Mouse (Mus musculus): ENCODE results near the gene Apobec4.

The Apobec4 gene

GRCm38 (mm10) chr1:152750312-152750965 is at the start of gene Apobec4:
TSS of gene Apobec4 (plus strand) at chr1:152750551.
- no peak for DNase-seq

- DNase-seq, result no peak
Observed at GRCm38 (mm10) chr1:152701066-152701465, 49.3 kb upstream of the Apobec4 start.

GRCm38 (mm10) chr1:152702920-152703319 is 47.4 kb upstream of the Apobec4 start:
- DNase-seq, result no peak

- no peak for DNase-seq
Observed at GRCm38 (mm10) chr1:152703941-152704340, 46.4 kb upstream of the Apobec4 start.

- DNase-seq, result no peak
Observed at GRCm38 (mm10) chr1:152707560-152707959, 42.8 kb upstream of the Apobec4 start.

GRCm38 (mm10) chr1:152711037-152711436 is 39.3 kb upstream of the Apobec4 start:
- no peak for DNase-seq

- no peak for DNase-seq
Observed at GRCm38 (mm10) chr1:152713924-152714323, 36.4 kb upstream of the Apobec4 start.

- no peak for DNase-seq
Observed at GRCm38 (mm10) chr1:152714405-152714804, 35.9 kb upstream of the Apobec4 start.

- DNase-seq, result no peak
Observed at GRCm38 (mm10) chr1:152717329-152717728, 33.0 kb upstream of the Apobec4 start.

GRCm38 (mm10) chr1:152718200-152718599 is 32.2 kb upstream of the Apobec4 start:
- DNase-seq, result no peak

- DNase-seq, result no peak
Observed at GRCm38 (mm10) chr1:152720969-152721368, 29.4 kb upstream of the Apobec4 start.

GRCm38 (mm10) chr1:152721535-152722198 is 28.7 kb upstream of the Apobec4 start:
- DNase-seq, result no peak

- no peak for DNase-seq
Observed at GRCm38 (mm10) chr1:152724286-152724685, 26.1 kb upstream of the Apobec4 start.

- no peak for DNase-seq
Observed at GRCm38 (mm10) chr1:152726095-152726494, 24.3 kb upstream of the Apobec4 start.

- DNase-seq, result no peak
Observed at GRCm38 (mm10) chr1:152727604-152728236, 22.6 kb upstream of the Apobec4 start.

GRCm38 (mm10) chr1:152738793-152739192 is 11.6 kb upstream of the Apobec4 start:
- no peak for DNase-seq

- DNase-seq, result no peak
Observed at GRCm38 (mm10) chr1:152739374-152739773, 11.0 kb upstream of the Apobec4 start.

- no peak for DNase-seq
Observed at GRCm38 (mm10) chr1:152743095-152743826, 7.1 kb upstream of the Apobec4 start.

- peak; percentile 70 for DNase-seq
Observed at GRCm38 (mm10) chr1:152746426-152746825, 3.9 kb upstream of the Apobec4 start.

GRCm38 (mm10) chr1:152749276-152749675 is 1.1 kb upstream of the Apobec4 start:
- no peak for DNase-seq

GRCm38 (mm10) chr1:152761791-152762190 is 11.4 kb downstream of the Apobec4 start:
- no peak for DNase-seq

GRCm38 (mm10) chr1:152766032-152766772 is 15.9 kb downstream of the Apobec4 start, which contains the start of the genes Rgl1 and Arpc5:
TSS of gene Rgl1 (minus strand) at chr1:152766351.
TSS of gene Arpc5 (plus strand) at chr1:152766542.
- DNase-seq, result peak; percentile 97
